Mouse (Mus musculus) splenic B cell, adult 2 months (primary cell): ENCODE data around the gene Angel2.
A peak's percentile ranks its signal among the peaks of the same experiment; 100 is the strongest.
"Not testable (repeated sequence)": the region's sequence is repeated elsewhere in the genome, so short reads cannot be mapped to it uniquely, and the experiment has no call there.

Experiments used
- DNase-seq: peaks from one replicate; pipeline ENCODE4 v3.0.0-alpha.2; 2011; ENCODE audit warnings: low read depth, low spot score
- H3K27me3 ChIP-seq: 2 replicates; pipeline ENCODE4 v1.6.1; 2012; ENCODE audit warnings: mild to moderate bottlenecking, low read length, moderate library complexity, mixed read lengths; ENCODE audit not compliant: control insufficient read depth, poor library complexity, insufficient read depth, severe bottlenecking
- H3K36me3 ChIP-seq: 2 replicates; pipeline ENCODE4 v1.6.1; 2012; ENCODE audit warnings: mild to moderate bottlenecking, low read length, moderate library complexity, mixed read lengths; ENCODE audit not compliant: control insufficient read depth, poor library complexity, insufficient read depth, severe bottlenecking

The Angel2 gene

GRCm38 (mm10) chr1:190924812-190925211 lies at the start of gene Angel2:
Gene Angel2 (plus strand): TSS chr1:190925112.
- H3K27me3 ChIP-seq, H3K36me3 ChIP-seq, DNase-seq: not testable (repeated sequence)

- DNase-seq: no peak
- H3K27me3 ChIP-seq: no peaks in the 10 kb centered on the region
- no peaks in the 10 kb centered on the region for H3K36me3 ChIP-seq
Measured at GRCm38 (mm10) chr1:190875751-190876150, 49.2 kb upstream of the Angel2 start.

GRCm38 (mm10) chr1:190880638-190881037 lies 44.3 kb upstream of the Angel2 start:
- Histone ChIP-seq H3K36me3 (no peaks in the 10 kb centered on the region), H3K27me3 (no peaks in the 10 kb centered on the region)
- no peak for DNase-seq

- no peaks in the 10 kb centered on the region for H3K27me3 ChIP-seq
- no peaks in the 10 kb centered on the region for H3K36me3 ChIP-seq
- DNase-seq: peak; percentile 75
Measured at GRCm38 (mm10) chr1:190881422-190881821, 43.5 kb upstream of the Angel2 start.

GRCm38 (mm10) chr1:190886014-190886413 lies 38.9 kb upstream of the Angel2 start:
- DNase-seq: no peak
- H3K36me3 ChIP-seq: no peaks in the 10 kb centered on the region

GRCm38 (mm10) chr1:190888031-190888430 lies 36.9 kb upstream of the Angel2 start:
- DNase-seq: no peak
- H3K27me3 ChIP-seq: no peaks in the 10 kb centered on the region
- no peaks in the 10 kb centered on the region for H3K36me3 ChIP-seq

More at GRCm38 (mm10) chr1:190886014-190886413, 38.9 kb upstream of the Angel2 start:
- no peaks in the 10 kb centered on the region for H3K27me3 ChIP-seq

- Histone ChIP-seq H3K36me3 (no peaks in the 10 kb centered on the region), H3K27me3 (no peaks in the 10 kb centered on the region)
- no peak for DNase-seq
Measured at GRCm38 (mm10) chr1:190888646-190889045, 36.3 kb upstream of the Angel2 start.

GRCm38 (mm10) chr1:190893559-190894167 lies 31.2 kb upstream of the Angel2 start:
- Histone ChIP-seq H3K36me3 (no peaks in the 10 kb centered on the region), H3K27me3 (no peaks in the 10 kb centered on the region)
- DNase-seq: no peak

GRCm38 (mm10) chr1:190898186-190898585 lies 26.7 kb upstream of the Angel2 start:
- no peaks in the 10 kb centered on the region for H3K36me3 ChIP-seq
- H3K27me3 ChIP-seq: no peaks in the 10 kb centered on the region
- DNase-seq: no peak

GRCm38 (mm10) chr1:190898899-190899575 lies 25.9 kb upstream of the Angel2 start:
- H3K27me3 ChIP-seq: no peaks in the 10 kb centered on the region
- H3K36me3 ChIP-seq: no peaks in the 10 kb centered on the region
- no peak for DNase-seq

- no peak for DNase-seq
- H3K27me3 ChIP-seq: no peaks in the 10 kb centered on the region
- H3K36me3 ChIP-seq: no peaks in the 10 kb centered on the region
Measured at GRCm38 (mm10) chr1:190901082-190901481, 23.8 kb upstream of the Angel2 start.

- Histone ChIP-seq H3K27me3 (no peaks in the 10 kb centered on the region), H3K36me3 (no peaks in the 10 kb centered on the region)
- no peak for DNase-seq
Measured at GRCm38 (mm10) chr1:190904136-190904535, 20.8 kb upstream of the Angel2 start.

GRCm38 (mm10) chr1:190904714-190905113 lies 20.2 kb upstream of the Angel2 start:
- no peaks in the 10 kb centered on the region for H3K27me3 ChIP-seq
- no peak for DNase-seq
- H3K36me3 ChIP-seq: no peaks in the 10 kb centered on the region

- no peak for DNase-seq
- H3K27me3 ChIP-seq: no peaks in the 10 kb centered on the region
- H3K36me3 ChIP-seq: no peaks in the 10 kb centered on the region
Measured at GRCm38 (mm10) chr1:190910836-190911235, 14.1 kb upstream of the Angel2 start.

GRCm38 (mm10) chr1:190911415-190912123 lies 13.3 kb upstream of the Angel2 start, which contains the start of gene Rps6kc1:
Gene Rps6kc1 (minus strand): TSS chr1:190911770.
- H3K36me3 ChIP-seq: no peaks in the 10 kb centered on the region
- H3K27me3 ChIP-seq: no peaks in the 10 kb centered on the region
- DNase-seq: peak; percentile 66
